17 mouse cellular contexts compared by ENCODE assay signal in genomic region chr9:56608691-56609351, GRCm38 (mm10).
DNase-seq lines count a peak whose midpoint lies in the region; ATAC-seq and TF ChIP-seq lines count a peak whose summit lies in the region.
"Had no signal": no experiment of that assay in that cellular context is flagged by ENCODE, and none has a peak within 500 bp of the region (broad histone marks: within the 10 kb centered on the region; RNA-seq: fewer than 3 reads in every experiment).

No protein-coding gene starts in this region.

- no peak for DNase-seq in heart, adult 9 months (ENCODE audit: low spot score in 2 of 2)
- peak; percentile 14 for DNase-seq in c-Kit-positive CD71-negative TER-119-negative erythroid progenitor cells, embryonic 14.5 days (ENCODE audit: low read depth)
- peak; percentile 40 for DNase-seq in midbrain, postnatal 0 days (ENCODE audit: low spot score)
- DNase-seq in Muller cell, postnatal 12 days (ENCODE audit: inconsistent ontology term), result no peak
- DNase-seq in liver, embryonic 11.5 days (ENCODE audit: low spot score), result no peak
- DNase-seq: cerebellum, adult 11 months; heart, adult 18-20 months; heart, postnatal 14 days; kidney, postnatal 36 days; lung, adult 18-20 months; lung, postnatal 4 days had no signal

- H3K9me3 ChIP-seq in heart, embryonic 15.5 days (replicated peaks), result no peaks in the 10 kb centered on the region
- no peaks in the 10 kb centered on the region for H3K9me3 ChIP-seq in hindbrain, embryonic 15.5 days
- no peaks in the 10 kb centered on the region for H3K9me3 ChIP-seq in midbrain, postnatal 0 days (ENCODE audit: low read length)
- H3K9me3 ChIP-seq in liver, embryonic 11.5 days (ENCODE audit: control insufficient read depth, low read length), result no peaks in the 10 kb centered on the region
- H3K9me3 ChIP-seq: stomach, embryonic 15.5 days had no signal

- 27% methylated on average over 11 of the region's 11 CpGs for WGBS in heart, embryonic 15.5 days
- 28% methylated on average over 11 of the region's 11 CpGs for WGBS in hindbrain, embryonic 15.5 days
- WGBS in midbrain, postnatal 0 days, result 16% methylated on average over 11 of the region's 11 CpGs
- WGBS in liver, embryonic 11.5 days, result 35% methylated on average over 11 of the region's 11 CpGs

- H3K27ac ChIP-seq in heart, embryonic 15.5 days, result no peak overlapping the region
- peak overlapping the region; percentile 15; the same call in 1 of the 2 replicates for H3K27ac ChIP-seq in hindbrain, embryonic 15.5 days (replicated peaks)
- no peak overlapping the region for H3K27ac ChIP-seq in midbrain, postnatal 0 days (ENCODE audit: low read depth, low read length)
- H3K27ac ChIP-seq in liver, embryonic 11.5 days (ENCODE audit: low read depth, low read length), result no peak overlapping the region
- H3K27ac ChIP-seq: stomach, embryonic 15.5 days had no signal

- H3K4me2 ChIP-seq in heart, embryonic 15.5 days, result no peak overlapping the region
- no peak overlapping the region for H3K4me2 ChIP-seq in hindbrain, embryonic 15.5 days
- H3K4me2 ChIP-seq in midbrain, postnatal 0 days (ENCODE audit: low read depth, low read length, poor library complexity, severe bottlenecking), result no peak overlapping the region
- H3K4me2 ChIP-seq in liver, embryonic 11.5 days, result no peak overlapping the region
- H3K4me2 ChIP-seq: stomach, embryonic 15.5 days had no signal

- ATAC-seq in heart, embryonic 15.5 days (replicated peaks; ENCODE audit: insufficient number of reproducible peaks, insufficient read depth, low FRiP score, low read depth), result 0 out of 2 replicates have a peak, but pooled peaks have one; percentile 1
- ATAC-seq in hindbrain, embryonic 15.5 days (ENCODE audit: low FRiP score, low read depth), result no peak
- ATAC-seq in midbrain, postnatal 0 days (ENCODE audit: low FRiP score), result peak; percentile 24; the same call in 1 of the 2 replicates
- no peak for ATAC-seq in liver, embryonic 11.5 days (replicated peaks; ENCODE audit: low FRiP score)
- ATAC-seq: activated CD4-positive, CD25-positive, alpha-beta regulatory T cell, adult 4 months; intestine, postnatal 0 days had no signal

- no peak overlapping the region for H3K9ac ChIP-seq in heart, embryonic 15.5 days
- H3K9ac ChIP-seq in hindbrain, embryonic 15.5 days, result no peak overlapping the region
- H3K9ac ChIP-seq in midbrain, postnatal 0 days (replicated peaks; ENCODE audit: low read length, poor library complexity, severe bottlenecking), result no peak overlapping the region
- no peak overlapping the region for H3K9ac ChIP-seq in liver, embryonic 11.5 days (ENCODE audit: low read depth, low read length)
- H3K9ac ChIP-seq: stomach, embryonic 15.5 days had no signal

- H3K4me3 ChIP-seq in heart, embryonic 15.5 days, result no peak overlapping the region
- no peak overlapping the region for H3K4me3 ChIP-seq in hindbrain, embryonic 15.5 days
- no peak overlapping the region for H3K4me3 ChIP-seq in midbrain, postnatal 0 days (ENCODE audit: low read depth, low read length)
- H3K4me3 ChIP-seq in liver, embryonic 11.5 days (ENCODE audit: low read depth, low read length), result no peak overlapping the region
- H3K4me3 ChIP-seq: myocyte; stomach, embryonic 15.5 days had no signal

- TF ChIP-seq CTCF in midbrain, postnatal 0 days (IDR thresholded peaks at IDR 0.05), result no peak

- peaks cover 36% of the 10 kb centered on the region for H3K4me1 ChIP-seq in heart, embryonic 15.5 days (replicated peaks)
- peaks cover 42% of the 10 kb centered on the region for H3K4me1 ChIP-seq in hindbrain, embryonic 15.5 days (replicated peaks)
- peaks cover 18% of the 10 kb centered on the region; the same call in 1 of the 2 replicates for H3K4me1 ChIP-seq in midbrain, postnatal 0 days (ENCODE audit: insufficient read depth, low read length)
- peaks cover 8% of the 10 kb centered on the region; the same call in 1 of the 2 replicates for H3K4me1 ChIP-seq in liver, embryonic 11.5 days (replicated peaks; ENCODE audit: control insufficient read depth, insufficient read depth, low read length)

- H3K36me3 ChIP-seq in heart, embryonic 15.5 days, result no peaks in the 10 kb centered on the region
- H3K36me3 ChIP-seq in hindbrain, embryonic 15.5 days, result no peaks in the 10 kb centered on the region
- no peaks in the 10 kb centered on the region for H3K36me3 ChIP-seq in midbrain, postnatal 0 days (ENCODE audit: insufficient read depth, low read length)
- no peaks in the 10 kb centered on the region for H3K36me3 ChIP-seq in liver, embryonic 11.5 days (ENCODE audit: control insufficient read depth, insufficient read depth, low read length)
- H3K36me3 ChIP-seq: stomach, embryonic 15.5 days had no signal

- no peaks in the 10 kb centered on the region for H3K27me3 ChIP-seq in heart, embryonic 15.5 days
- no peaks in the 10 kb centered on the region for H3K27me3 ChIP-seq in hindbrain, embryonic 15.5 days
- no peaks in the 10 kb centered on the region for H3K27me3 ChIP-seq in midbrain, postnatal 0 days (ENCODE audit: insufficient read depth, low read length)
- H3K27me3 ChIP-seq in liver, embryonic 11.5 days (replicated peaks; ENCODE audit: control insufficient read depth, insufficient read depth, low read length), result peaks cover 8% of the 10 kb centered on the region; the same call in 1 of the 2 replicates
- H3K27me3 ChIP-seq: stomach, embryonic 15.5 days had no signal

Comparison
In these comparisons a context has a peak if more than half of its experiments do, and no peak if none do; other contexts are left out.
1. ATAC-seq: peak in heart, embryonic 15.5 days (single experiment) and midbrain, postnatal 0 days (single experiment); none in hindbrain, embryonic 15.5 days (single experiment) and liver, embryonic 11.5 days (single experiment).
2. DNase-seq: peak in c-Kit-positive CD71-negative TER-119-negative erythroid progenitor cells, embryonic 14.5 days (single experiment) and midbrain, postnatal 0 days (single experiment); none in heart, adult 9 months (0 of 2), Muller cell, postnatal 12 days (single experiment) and liver, embryonic 11.5 days (single experiment).